9 mouse cellular contexts compared by ENCODE assay signal in genomic region chr1:132374140-132374872, GRCm38 (mm10). TPM values are rescaled to one million over a fixed set of nuclear protein-coding genes. Genes with fewer than 3 reads are reported as not detected.
DNase-seq lines count a peak whose midpoint lies in the region; ATAC-seq and TF ChIP-seq lines count a peak whose summit lies in the region.
"Had no signal": no experiment of that assay in that cellular context is flagged by ENCODE, and none has a peak within 500 bp of the region (broad histone marks: within the 10 kb centered on the region; RNA-seq: fewer than 3 reads in every experiment).

No protein-coding gene starts in this region.

- DNase-seq in kidney, adult 11 months = peak; percentile 88
- DNase-seq in embryonic facial prominence, embryonic 10.5 days (ENCODE audit: low spot score) = no peak
- DNase-seq in liver, embryonic 13.5 days = peak; percentile 77
- DNase-seq in spleen, adult 2 months (ENCODE audit: low read depth in 1 of 2, low spot score in 2 of 2) = no peak
- DNase-seq in layer of hippocampus, adult 11-12 months (ENCODE audit: low spot score) = no peak
- no peak for DNase-seq in right cerebral cortex, postnatal 14 days

- H3K9ac ChIP-seq in kidney, embryonic 14.5 days (ENCODE audit: low read depth, low read length) = no peak overlapping the region
- H3K9ac ChIP-seq in hindbrain, embryonic 13.5 days = 0 out of 2 replicates have a peak overlapping the region, but pooled peaks have one; percentile 6
- H3K9ac ChIP-seq in liver, embryonic 13.5 days = peak overlapping the region; percentile 73

- 29% methylated on average over 5 of the region's 5 CpGs for WGBS in kidney, embryonic 14.5 days
- WGBS in embryonic facial prominence, embryonic 10.5 days = 43% methylated on average over 5 of the region's 5 CpGs
- WGBS in hindbrain, embryonic 13.5 days = 44% methylated on average over 5 of the region's 5 CpGs
- 12% methylated on average over 5 of the region's 5 CpGs for WGBS in liver, embryonic 13.5 days (ENCODE audit: insufficient replicate concordance)
- 47% methylated on average over 5 of the region's 5 CpGs for WGBS in spleen, adult 2 months

- H3K4me3 ChIP-seq in kidney, embryonic 14.5 days (ENCODE audit: low read length) = no peak overlapping the region
- no peak overlapping the region for H3K4me3 ChIP-seq in embryonic facial prominence, embryonic 10.5 days
- no peak overlapping the region for H3K4me3 ChIP-seq in hindbrain, embryonic 13.5 days
- peak overlapping the region; percentile 47 for H3K4me3 ChIP-seq in liver, embryonic 13.5 days (replicated peaks)
- H3K4me3 ChIP-seq in spleen, adult 2 months (ENCODE audit: extremely low read depth, insufficient read depth, insufficient read length) = no peak overlapping the region

- H3K27me3 ChIP-seq in kidney, embryonic 14.5 days (ENCODE audit: control insufficient read depth, insufficient read depth, low read length) = no peaks in the 10 kb centered on the region
- no peaks in the 10 kb centered on the region for H3K27me3 ChIP-seq in embryonic facial prominence, embryonic 10.5 days (replicated peaks; ENCODE audit: low read depth, poor library complexity, severe bottlenecking)
- no peaks in the 10 kb centered on the region for H3K27me3 ChIP-seq in hindbrain, embryonic 13.5 days
- H3K27me3 ChIP-seq in liver, embryonic 13.5 days = no peaks in the 10 kb centered on the region
- H3K27me3 ChIP-seq in spleen, adult 2 months (ENCODE audit: control insufficient read depth, insufficient read depth, low read length) = no peaks in the 10 kb centered on the region
- H3K27me3 ChIP-seq: Patski had no signal

- no peak overlapping the region for H3K4me2 ChIP-seq in kidney, embryonic 14.5 days (replicated peaks; ENCODE audit: low read depth, low read length)
- no peak overlapping the region for H3K4me2 ChIP-seq in hindbrain, embryonic 13.5 days
- H3K4me2 ChIP-seq in liver, embryonic 13.5 days = peak overlapping the region; percentile 72

- TF ChIP-seq CTCF in spleen, adult 2 months (IDR thresholded peaks at IDR 0.05; ENCODE audit: extremely low read depth, insufficient read depth, insufficient read length, insufficient replicate concordance) = no peak

- H3K36me3 ChIP-seq in kidney, embryonic 14.5 days (ENCODE audit: control insufficient read depth, insufficient read depth, low read length) = peaks cover 3% of the 10 kb centered on the region; the same call in 1 of the 2 replicates
- peaks cover 72% of the 10 kb centered on the region for H3K36me3 ChIP-seq in embryonic facial prominence, embryonic 10.5 days (replicated peaks)
- peaks cover 24% of the 10 kb centered on the region for H3K36me3 ChIP-seq in hindbrain, embryonic 13.5 days
- H3K36me3 ChIP-seq in liver, embryonic 13.5 days = peaks cover 86% of the 10 kb centered on the region
- H3K36me3 ChIP-seq in spleen, adult 2 months (ENCODE audit: control insufficient read depth, insufficient read depth, low read length) = no peaks in the 10 kb centered on the region

- ATAC-seq in kidney, embryonic 14.5 days (ENCODE audit: low FRiP score, low TSS enrichment) = no peak
- peak; percentile 25 for ATAC-seq in hindbrain, embryonic 13.5 days (ENCODE audit: low FRiP score)
- peak; percentile 90 for ATAC-seq in liver, embryonic 13.5 days (ENCODE audit: low read depth)
- ATAC-seq: Patski had no signal

- no peak for TF ChIP-seq POLR2A in spleen, adult 2 months (IDR thresholded peaks at IDR 0.05; ENCODE audit: low read depth, low read length)

- peaks cover 45% of the 10 kb centered on the region for H3K4me1 ChIP-seq in kidney, embryonic 14.5 days (ENCODE audit: control insufficient read depth, insufficient read depth, low read length)
- H3K4me1 ChIP-seq in embryonic facial prominence, embryonic 10.5 days = peaks cover 70% of the 10 kb centered on the region
- H3K4me1 ChIP-seq in hindbrain, embryonic 13.5 days (replicated peaks) = peaks cover 73% of the 10 kb centered on the region
- H3K4me1 ChIP-seq in liver, embryonic 13.5 days (replicated peaks) = peaks cover 100% of the 10 kb centered on the region
- H3K4me1 ChIP-seq in spleen, adult 2 months (ENCODE audit: control insufficient read depth, insufficient read depth, insufficient read length) = peaks cover 14% of the 10 kb centered on the region; the same call in 1 of the 2 replicates

- H3K9me3 ChIP-seq in kidney, embryonic 14.5 days (ENCODE audit: control insufficient read depth, low read length) = no peaks in the 10 kb centered on the region
- H3K9me3 ChIP-seq in embryonic facial prominence, embryonic 10.5 days = no peaks in the 10 kb centered on the region
- H3K9me3 ChIP-seq in hindbrain, embryonic 13.5 days = no peaks in the 10 kb centered on the region
- H3K9me3 ChIP-seq in liver, embryonic 13.5 days (replicated peaks) = no peaks in the 10 kb centered on the region

- no peak overlapping the region for H3K27ac ChIP-seq in kidney, embryonic 14.5 days (ENCODE audit: low read depth, low read length)
- H3K27ac ChIP-seq in embryonic facial prominence, embryonic 10.5 days (replicated peaks) = peak overlapping the region; percentile 70
- peak overlapping the region; percentile 71 for H3K27ac ChIP-seq in hindbrain, embryonic 13.5 days
- H3K27ac ChIP-seq in liver, embryonic 13.5 days = peak overlapping the region; percentile 98
- H3K27ac ChIP-seq in spleen, adult 2 months (ENCODE audit: insufficient read depth, low read length) = peak overlapping the region; percentile 24

RNA-seq across cellular contexts. Expression of gene Tmcc2, which starts 16.8 kb away (rescaled TPM):
- 5.5 and 6.2 TPM in 2 replicates for polyA plus RNA-seq in kidney, embryonic 14.5 days (2014; fragmentation: Nextera tagmentation; extraction: Ambion mirVana)
- polyA plus RNA-seq in embryonic facial prominence, embryonic 10.5 days (2016; fragmentation: Nextera tagmentation; extraction: Ambion mirVana) = 10.2 and 11.7 TPM in 2 replicates
- polyA plus RNA-seq in hindbrain, embryonic 13.5 days (2015; fragmentation: Nextera tagmentation; extraction: Ambion mirVana) = 24.6 and 25.7 TPM in 2 replicates
- polyA plus RNA-seq in liver, embryonic 13.5 days (2015; fragmentation: Nextera tagmentation; extraction: Ambion mirVana) = 456 and 511 TPM in 2 replicates
- 116 and 244 TPM in 2 replicates for polyA plus RNA-seq in spleen, adult 2 months (2012; rRNA removed)

RNA-seq across cellular contexts. Expression of gene Dstyk, which starts 43.0 kb away (rescaled TPM):
- polyA plus RNA-seq in kidney, embryonic 14.5 days (2014; fragmentation: Nextera tagmentation; extraction: Ambion mirVana) = 14.9 and 22.1 TPM in 2 replicates
- 13.2 and 13.5 TPM in 2 replicates for polyA plus RNA-seq in embryonic facial prominence, embryonic 10.5 days (2016; fragmentation: Nextera tagmentation; extraction: Ambion mirVana)
- 10.0 and 10.3 TPM in 2 replicates for polyA plus RNA-seq in hindbrain, embryonic 13.5 days (2015; fragmentation: Nextera tagmentation; extraction: Ambion mirVana)
- polyA plus RNA-seq in liver, embryonic 13.5 days (2015; fragmentation: Nextera tagmentation; extraction: Ambion mirVana) = 3.7 and 3.8 TPM in 2 replicates
- polyA plus RNA-seq in spleen, adult 2 months (2012; rRNA removed) = 4.6 and 5.3 TPM in 2 replicates

RNA-seq across cellular contexts. Expression of gene Nuak2, which starts 58.4 kb away (rescaled TPM):
- polyA plus RNA-seq in kidney, embryonic 14.5 days (2014; fragmentation: Nextera tagmentation; extraction: Ambion mirVana) = 1.4 and 2.3 TPM in 2 replicates
- 12.6 and 19.6 TPM in 2 replicates for polyA plus RNA-seq in embryonic facial prominence, embryonic 10.5 days (2016; fragmentation: Nextera tagmentation; extraction: Ambion mirVana)
- 17.6 and 22.5 TPM in 2 replicates for polyA plus RNA-seq in hindbrain, embryonic 13.5 days (2015; fragmentation: Nextera tagmentation; extraction: Ambion mirVana)
- 1.6 and 1.8 TPM in 2 replicates for polyA plus RNA-seq in liver, embryonic 13.5 days (2015; fragmentation: Nextera tagmentation; extraction: Ambion mirVana)
- 17.4 and 25.5 TPM in 2 replicates for polyA plus RNA-seq in spleen, adult 2 months (2012; rRNA removed)

Comparison
In these comparisons a context has a peak if more than half of its experiments do, and no peak if none do; other contexts are left out.
1. DNase-seq: peak in kidney, adult 11 months (single experiment) and liver, embryonic 13.5 days (single experiment); none in embryonic facial prominence, embryonic 10.5 days (single experiment), spleen, adult 2 months (0 of 2), layer of hippocampus, adult 11-12 months (single experiment) and right cerebral cortex, postnatal 14 days (single experiment).